Mouse (Mus musculus) intestine, embryonic 15.5 days (tissue): ENCODE data around the gene Susd5. TPM values are rescaled to one million over a fixed set of nuclear protein-coding genes. Genes with fewer than 3 reads are reported as not detected.

ENCODE experiments used
- polyA plus RNA-seq: library from polyadenylated mRNA; unstranded; fragments of >200 nt; fragmentation: Nextera tagmentation; extraction: Ambion mirVana; gene quantifications from 2 replicates; pipeline ENCODE4 v1.2.1, GENCODE M21; 2015

Gene Susd5
- polyA plus RNA-seq, 1 experiment from 2014 or later, result 0.63 TPM

Other genes with a start within 250 kb of the Susd5 start
- 29.3 and 29.5 TPM in 2 replicates for gene Ubp1, start 126.2 kb upstream of the Susd5 start, polyA plus RNA-seq
- 2.7 and 3.2 TPM in 2 replicates for gene Fbxl2, start 10.9 kb upstream of the Susd5 start, polyA plus RNA-seq